Mouse (Mus musculus) C2C12 (cell line): ENCODE measurements around the gene Ccdc93. TPM values are rescaled to one million over a fixed set of nuclear protein-coding genes. Genes with fewer than 3 reads are reported as not detected.

Source experiments
- H3K27me3 ChIP-seq: one replicate; pipeline ENCODE4 v1.6.1; 2011; ENCODE audit not compliant: control insufficient read depth, insufficient read depth, insufficient read length
- H3K36me3 ChIP-seq: one replicate; pipeline ENCODE4 v1.6.1; 2011; ENCODE audit not compliant: control insufficient read depth, insufficient read depth
- H3K4me3 ChIP-seq: one replicate; pipeline ENCODE4 v1.5.1; 2011; ENCODE audit warnings: mild to moderate bottlenecking, control low read depth; ENCODE audit not compliant: poor library complexity, insufficient read depth, severe bottlenecking
- H3K79me2 ChIP-seq: one replicate; pipeline ENCODE4 v1.6.1; 2011; ENCODE audit not compliant: control insufficient read depth, insufficient read depth
- H3K79me3 ChIP-seq: one replicate; pipeline ENCODE4 v1.6.1; 2011; ENCODE audit warnings: low read depth, control low read depth
- H3ac ChIP-seq: one replicate; pipeline ENCODE3; 2011; ENCODE audit warnings: low read depth; ENCODE audit not compliant: control insufficient read depth, insufficient read length
- CEBPB ChIP-seq: IDR thresholded peaks from one replicate; pipeline ENCODE4 v1.6.1; 2011; ENCODE audit warnings: low read depth, mild to moderate bottlenecking, control low read depth, moderate library complexity
- CTCF ChIP-seq: IDR thresholded peaks from one replicate; pipeline ENCODE4 v1.5.1; 2011; ENCODE audit not compliant: control insufficient read depth, insufficient read depth, insufficient read length
- FOSL1 ChIP-seq: IDR thresholded peaks from one replicate; pipeline ENCODE4 v1.8.0; 2011; ENCODE audit warnings: mild to moderate bottlenecking, low read length; ENCODE audit not compliant: poor library complexity, insufficient read depth, severe bottlenecking
- MAX ChIP-seq: IDR thresholded peaks from one replicate; pipeline ENCODE4 v1.6.1; 2011; ENCODE audit warnings: mild to moderate bottlenecking, control low read depth
- MYOD1 ChIP-seq: IDR thresholded peaks from one replicate; pipeline ENCODE4 v1.6.1; 2011; ENCODE audit warnings: low read depth; ENCODE audit not compliant: control insufficient read depth, insufficient read length
- MYOG ChIP-seq: IDR thresholded peaks from one replicate; pipeline ENCODE4 v1.6.1; 2011; ENCODE audit not compliant: control insufficient read depth, insufficient read length; ENCODE audit errors: extremely low read depth
- USF1 ChIP-seq: IDR thresholded peaks from one replicate; pipeline ENCODE4 v1.6.1; 2011; ENCODE audit warnings: low read depth, mild to moderate bottlenecking, control low read depth, moderate library complexity
- polyA plus RNA-seq: library from polyadenylated mRNA; unstranded; fragments of >200 nt; fragmentation: generic; extraction: Trizol; gene quantifications from one replicate; pipeline ENCODE4 v1.2.1, GENCODE M21; 2012; ENCODE audit warnings: missing spikeins

Gene Ccdc93
- polyA plus RNA-seq, 1 experiment: 8.4 TPM

DNA sequence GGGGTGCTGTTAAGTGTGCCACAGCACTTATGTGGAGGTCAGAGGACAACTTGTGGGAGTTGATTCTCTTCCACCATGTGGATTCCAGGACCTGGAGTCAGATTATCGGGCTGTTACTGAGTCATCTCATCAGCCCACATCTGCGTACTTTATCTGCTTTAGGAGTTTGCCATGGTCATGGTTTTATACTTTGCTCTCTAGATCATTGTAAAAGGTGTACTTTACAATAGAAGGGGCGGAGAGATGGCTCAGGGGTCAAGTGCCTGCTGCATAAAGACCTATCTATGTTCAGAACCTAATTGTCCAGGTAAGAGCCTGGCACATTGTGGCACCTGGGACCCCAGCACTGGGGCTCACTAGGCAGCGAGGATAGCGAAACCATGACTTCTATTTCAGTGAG, 48.6 kb downstream of the Ccdc93 start:
- no peaks in the 10 kb centered on the region for H3K79me2 ChIP-seq
- TF ChIP-seq USF1: no peak
- TF ChIP-seq MYOD1: no peak
- no peak for TF ChIP-seq MYOG
- H3ac ChIP-seq: no peak overlapping the region
- H3K27me3 ChIP-seq: no peaks in the 10 kb centered on the region
- no peaks in the 10 kb centered on the region for H3K79me3 ChIP-seq
- no peak overlapping the region for H3K4me3 ChIP-seq
- H3K36me3 ChIP-seq: peaks cover 46% of the 10 kb centered on the region

DNA sequence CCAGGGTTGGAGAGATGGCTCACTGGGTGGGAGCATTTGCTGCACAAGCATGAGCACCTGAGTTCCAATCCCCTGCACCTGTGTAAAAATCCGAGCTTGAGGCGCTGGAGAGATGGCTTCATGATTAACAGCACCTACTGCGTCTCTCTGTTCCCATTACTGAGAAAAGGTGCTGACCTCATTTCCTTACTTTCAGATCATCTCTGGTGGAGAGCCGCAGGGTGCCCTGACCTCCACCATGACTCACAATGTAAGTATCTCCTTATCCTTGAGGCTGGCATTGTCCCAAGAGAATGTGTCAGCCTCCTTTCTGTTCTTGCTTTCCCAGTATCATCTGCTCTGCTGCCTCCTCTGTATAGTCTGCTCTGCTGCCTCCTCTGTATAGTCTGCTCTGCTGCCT, 52.2 kb downstream of the Ccdc93 start:
- H3K36me3 ChIP-seq: peaks cover 44% of the 10 kb centered on the region

DNA sequence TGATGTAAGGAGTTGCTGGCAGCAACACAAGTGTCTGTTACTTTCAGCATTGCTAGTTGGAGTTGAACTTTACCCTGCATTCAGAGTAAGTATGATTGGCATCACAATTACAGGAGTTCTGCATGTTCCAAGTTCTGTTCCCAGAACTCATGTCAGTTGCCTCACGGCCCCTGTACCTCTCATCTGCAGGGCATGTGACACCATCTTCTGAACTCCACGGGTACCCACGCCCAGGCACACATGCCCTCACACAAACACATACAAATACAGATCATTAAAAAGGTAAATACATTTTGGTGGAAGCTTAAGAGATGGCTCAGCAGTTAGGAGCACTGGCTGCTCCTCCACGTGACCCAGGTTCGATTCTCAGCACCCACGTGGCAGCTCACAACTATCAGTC, 56.0 kb downstream of the Ccdc93 start:
- Histone ChIP-seq H3K4me3 (no peak overlapping the region), H3K79me3 (no peaks in the 10 kb centered on the region), H3ac (no peak overlapping the region), H3K79me2 (no peaks in the 10 kb centered on the region), H3K27me3 (no peaks in the 10 kb centered on the region), H3K36me3 (peaks cover 33% of the 10 kb centered on the region)
- TF ChIP-seq MYOG (no peak), FOSL1 (no peak), MYOD1 (no peak), USF1 (no peak), MAX (no peak), CEBPB (no peak), CTCF (no peak)

More for the DNA sequence above, 52.2 kb downstream of the Ccdc93 start:
- Histone ChIP-seq H3K79me2 (no peaks in the 10 kb centered on the region), H3ac (no peak overlapping the region), H3K4me3 (no peak overlapping the region), H3K27me3 (no peaks in the 10 kb centered on the region), H3K79me3 (no peaks in the 10 kb centered on the region)
- TF ChIP-seq MYOG: no peak
- no peak for TF ChIP-seq CTCF
- TF ChIP-seq MYOD1: no peak
- TF ChIP-seq USF1: no peak
- peak; percentile 41 for TF ChIP-seq FOSL1
- no peak for TF ChIP-seq MAX
- TF ChIP-seq CEBPB: no peak

DNA sequence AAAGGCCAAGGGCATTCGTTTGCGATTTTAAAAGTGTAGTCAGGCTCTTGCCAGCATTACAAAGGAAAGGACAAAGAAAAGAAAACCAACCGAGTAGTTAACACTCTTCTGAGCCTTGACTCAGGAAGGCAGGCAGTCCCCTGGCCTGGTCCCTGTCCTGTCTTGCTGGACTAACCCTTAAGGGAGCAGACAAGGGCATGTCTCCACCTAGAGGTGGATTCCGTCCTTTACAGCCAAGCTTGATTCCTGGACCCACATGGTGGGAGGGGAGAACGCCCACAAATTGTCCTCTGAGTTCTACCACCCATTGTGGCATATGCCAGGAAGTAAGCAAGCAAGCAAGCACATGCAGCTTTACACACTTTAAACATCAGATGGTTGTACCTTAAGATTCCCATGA, 59.4 kb downstream of the Ccdc93 start:
- Histone ChIP-seq H3K79me3 (no peaks in the 10 kb centered on the region), H3K4me3 (no peak overlapping the region), H3ac (no peak overlapping the region), H3K27me3 (no peaks in the 10 kb centered on the region), H3K36me3 (peaks cover 52% of the 10 kb centered on the region), H3K79me2 (no peaks in the 10 kb centered on the region)
- TF ChIP-seq MAX (no peak), CTCF (no peak), FOSL1 (no peak), USF1 (no peak), MYOD1 (no peak), CEBPB (no peak), MYOG (no peak)

DNA sequence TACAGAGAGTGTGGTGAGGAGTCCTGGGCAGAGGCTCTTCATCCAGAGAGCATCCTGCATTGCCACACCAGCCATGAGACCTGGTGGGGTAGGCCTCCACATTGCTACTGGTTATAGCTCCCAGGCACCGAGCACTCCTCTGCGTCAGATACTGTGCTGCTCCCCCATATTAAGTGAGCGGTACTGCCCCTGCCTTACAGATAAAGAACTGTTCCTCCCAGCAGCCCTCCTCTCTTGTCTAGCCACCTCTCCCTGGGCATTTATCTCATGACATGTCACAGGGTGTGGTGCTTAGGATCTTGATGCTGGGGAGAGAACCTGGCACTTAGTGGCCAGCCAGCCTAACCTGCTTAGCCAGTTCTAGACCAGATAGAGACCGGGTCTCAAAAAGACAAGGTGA, 66.2 kb downstream of the Ccdc93 start:
- Histone ChIP-seq H3K27me3 (no peaks in the 10 kb centered on the region), H3K79me3 (no peaks in the 10 kb centered on the region), H3K36me3 (peaks cover 52% of the 10 kb centered on the region), H3K79me2 (no peaks in the 10 kb centered on the region), H3ac (no peak overlapping the region), H3K4me3 (no peak overlapping the region)
- TF ChIP-seq MAX: no peak
- TF ChIP-seq USF1: no peak
- no peak for TF ChIP-seq CEBPB
- no peak for TF ChIP-seq CTCF
- no peak for TF ChIP-seq MYOG
- TF ChIP-seq MYOD1: no peak
- no peak for TF ChIP-seq FOSL1

- Histone ChIP-seq H3K4me3 (no peak overlapping the region), H3K79me3 (no peaks in the 10 kb centered on the region), H3K79me2 (no peaks in the 10 kb centered on the region), H3K36me3 (peaks cover 9% of the 10 kb centered on the region), H3ac (no peak overlapping the region), H3K27me3 (no peaks in the 10 kb centered on the region)
- TF ChIP-seq MAX: no peak
- no peak for TF ChIP-seq CEBPB
- no peak for TF ChIP-seq FOSL1
- no peak for TF ChIP-seq CTCF
- TF ChIP-seq MYOD1: no peak
Measured at GRCm38 (mm10) chr1:121508729-121509128, 77.9 kb downstream of the Ccdc93 start.
